Mouse (Mus musculus) midbrain, embryonic 11.5 days (tissue): ENCODE measurements at regions not wholly inside any gene's neighbourhood (a gene's known extent, or its start where the extent isn't known, plus 50 kb on each side); places are given as distances from the start of the nearest gene placed in this dataset. TPM values are rescaled to one million over a fixed set of nuclear protein-coding genes. Genes with fewer than 3 reads are reported as not detected.
A peak's percentile ranks its signal among the peaks of the same experiment; 100 is the strongest.

Source experiments
- ATAC-seq: fragments of 200-750 bp; cut with Nextera tagmentation; 2 replicates; pipeline ENCODE4 v1.8.0; 2017; ENCODE audit warnings: moderate TSS enrichment, moderate library complexity; ENCODE audit not compliant: low FRiP score
- DNase-seq: peaks from one replicate; pipeline ENCODE4 v3.0.0; 2015; ENCODE audit warnings: low spot score; ENCODE audit errors: missing footprints
- H3K27ac ChIP-seq: fragments of 300-500 bp; sonication (generic); 2 replicates; pipeline ENCODE4 v1.5.1; 2014; ENCODE audit warnings: low read depth, low read length
- H3K27me3 ChIP-seq: fragments of 300-500 bp; sonication (generic); 2 replicates; pipeline ENCODE4 v1.6.1; 2014; ENCODE audit warnings: mild to moderate bottlenecking, low read length, moderate library complexity, mixed read lengths; ENCODE audit not compliant: control insufficient read depth, insufficient read depth
- H3K36me3 ChIP-seq: fragments of 300-500 bp; sonication (generic); 2 replicates; pipeline ENCODE4 v1.6.1; 2014; ENCODE audit warnings: mild to moderate bottlenecking, low read length, moderate library complexity, mixed read lengths; ENCODE audit not compliant: control insufficient read depth, insufficient read depth
- H3K4me1 ChIP-seq: fragments of 300-500 bp; sonication (generic); 2 replicates; pipeline ENCODE4 v1.6.1; 2014; ENCODE audit warnings: low read length; ENCODE audit not compliant: control insufficient read depth, insufficient read depth
- H3K4me2 ChIP-seq: fragments of 300-500 bp; sonication (generic); 2 replicates; pipeline ENCODE4 v1.6.1; 2014; ENCODE audit warnings: mild to moderate bottlenecking, moderate library complexity
- H3K4me3 ChIP-seq: fragments of 300-500 bp; sonication (generic); 2 replicates; pipeline ENCODE4 v1.5.1; 2014; ENCODE audit warnings: low read depth, low read length
- H3K9ac ChIP-seq: fragments of 300-500 bp; sonication (generic); 2 replicates; pipeline ENCODE4 v1.6.1; 2014; ENCODE audit warnings: low read length
- H3K9me3 ChIP-seq: fragments of 300-500 bp; sonication (generic); 2 replicates; pipeline ENCODE4 v1.6.1; 2016; ENCODE audit warnings: low read length; ENCODE audit not compliant: control insufficient read depth
- microRNA-seq: library from miRNA; unstranded; fragments of <30 nt; microRNA quantifications from one replicate; pipeline ENCODE4, GENCODE M21; 2017

DNA sequence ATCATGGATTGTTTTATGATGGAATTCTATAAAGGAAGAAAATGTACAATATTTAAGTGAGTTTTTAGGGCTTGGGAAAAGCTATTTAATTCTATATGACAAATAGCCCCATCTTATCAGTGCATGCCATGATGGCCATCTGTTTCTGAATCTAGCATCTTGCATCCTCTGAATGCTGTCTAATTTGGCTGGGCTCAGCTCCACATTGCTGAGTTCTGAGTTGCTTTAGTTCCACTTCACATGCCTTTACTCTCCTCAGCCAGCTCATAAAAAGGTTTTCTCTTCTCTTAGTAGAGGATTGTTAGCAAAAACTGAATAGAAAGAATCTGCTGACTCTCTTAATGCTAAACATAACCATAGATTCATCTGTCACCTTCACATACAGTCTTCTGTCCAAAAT is 1063.4 kb downstream of the Sorcs1 start:
- Histone ChIP-seq H3K9me3 (no peaks in the 10 kb centered on the region), H3K4me2 (no peak overlapping the region), H3K9ac (no peak overlapping the region), H3K27me3 (no peaks in the 10 kb centered on the region), H3K4me3 (no peak overlapping the region), H3K36me3 (no peaks in the 10 kb centered on the region), H3K4me1 (no peaks in the 10 kb centered on the region), H3K27ac (no peak overlapping the region)
- peak; percentile 53 for DNase-seq
- ATAC-seq, result no peak

Small RNA genes lying in the stretch of these regions (microRNA-seq; reads per million reads assigned to microRNA genes)
- not detected for gene Gm27935
